Mouse (Mus musculus): ENCODE data around the gene Ndufs3. TPM values are rescaled to one million over a fixed set of nuclear protein-coding genes. Genes with fewer than 3 reads are reported as not detected.

Ndufs3 gene
- polyA plus RNA-seq, 1 experiment, result 268 TPM

- peak within 1 kb of the TSS; percentile 69 for H3K4me2 ChIP-seq (ENCODE audit: low read depth)
- peak within 1 kb of the TSS; percentile 69 for H3K4me3 ChIP-seq
- H3K79me2 ChIP-seq (ENCODE audit: control insufficient read depth, insufficient read depth), result peaks cover 47% of the 10 kb centered on the region
- H3K27me3 ChIP-seq (ENCODE audit: control insufficient read depth, insufficient read depth, insufficient read length), result no peaks in the 10 kb centered on the region
- H3K36me3 ChIP-seq (ENCODE audit: control insufficient read depth, insufficient read depth), result no peaks in the 10 kb centered on the region
- TF ChIP-seq TCF3 (IDR thresholded peaks at IDR 0.05; ENCODE audit: insufficient read length, low read depth) (no peak), CEBPB (IDR thresholded peaks at IDR 0.05; ENCODE audit: insufficient read depth, poor library complexity, severe bottlenecking) (no peak), MAX (IDR thresholded peaks at IDR 0.05; ENCODE audit: low read depth) (no peak), USF1 (IDR thresholded peaks at IDR 0.05; ENCODE audit: low read depth) (peak; percentile 50), E2F4 (IDR thresholded peaks at IDR 0.05; ENCODE audit: insufficient read depth) (peak; percentile 3), POLR2A (IDR thresholded peaks at IDR 0.05; ENCODE audit: insufficient read length, low read depth) (peak; percentile 87), POLR2AphosphoS2 (IDR thresholded peaks at IDR 0.05; ENCODE audit: insufficient read length, low read depth) (peak; percentile 79), MYOD1 (IDR thresholded peaks at IDR 0.05; ENCODE audit: control insufficient read depth in 1 of 3, insufficient read length in 2 of 3, low read depth in 2 of 3) (peak in 1 of 3 experiments; percentile 7), TCF12 (IDR thresholded peaks at IDR 0.05; ENCODE audit: insufficient read depth, poor library complexity, severe bottlenecking) (no peak)
- H3ac ChIP-seq (ENCODE audit: control insufficient read depth, insufficient read length), result peak within 1 kb of the TSS; percentile 74
Measured at GRCm38 (mm10) chr2:90940233-90941229, 35.9 kb upstream of the Ndufs3 start, which contains the start of gene Celf1. TSS of gene Celf1 (plus strand) at chr2:90940382.

GRCm38 (mm10) chr2:90939750-90940149 lies 35.1 kb upstream of the Ndufs3 start:
- Histone ChIP-seq H3K79me2 (ENCODE audit: control insufficient read depth, insufficient read depth) (peaks cover 39% of the 10 kb centered on the region), H3K27me3 (ENCODE audit: control insufficient read depth, insufficient read depth, insufficient read length) (no peaks in the 10 kb centered on the region), H3K4me2 (ENCODE audit: low read depth) (peak overlapping the region; percentile 69), H3K36me3 (ENCODE audit: control insufficient read depth, insufficient read depth) (no peaks in the 10 kb centered on the region), H3K4me3 (peak overlapping the region; percentile 69), H3ac (ENCODE audit: control insufficient read depth, insufficient read length) (peak overlapping the region; percentile 74)
- TF ChIP-seq CEBPB (IDR thresholded peaks at IDR 0.05; ENCODE audit: insufficient read depth, poor library complexity, severe bottlenecking), result no peak
- no peak for TF ChIP-seq MYOG (IDR thresholded peaks at IDR 0.05; ENCODE audit: control insufficient read depth in 1 of 3, insufficient read depth in 1 of 3, insufficient read length in 2 of 3, low read depth in 2 of 3)
- TF ChIP-seq MYOD1 (IDR thresholded peaks at IDR 0.05; ENCODE audit: control insufficient read depth in 1 of 3, insufficient read length in 2 of 3, low read depth in 2 of 3), result no peak
- TF ChIP-seq POLR2A (IDR thresholded peaks at IDR 0.05; ENCODE audit: insufficient read length, low read depth), result no peak
- no peak for TF ChIP-seq USF1 (IDR thresholded peaks at IDR 0.05; ENCODE audit: low read depth)
- TF ChIP-seq TCF12 (IDR thresholded peaks at IDR 0.05; ENCODE audit: insufficient read depth, poor library complexity, severe bottlenecking), result no peak
- no peak for TF ChIP-seq SRF (IDR thresholded peaks at IDR 0.05; ENCODE audit: control insufficient read depth, insufficient read length, low read depth)
- no peak for TF ChIP-seq POLR2AphosphoS2 (IDR thresholded peaks at IDR 0.05; ENCODE audit: insufficient read length, low read depth)
- TF ChIP-seq REST (IDR thresholded peaks at IDR 0.05; ENCODE audit: insufficient read depth, insufficient read length), result no peak
- TF ChIP-seq TCF3 (IDR thresholded peaks at IDR 0.05; ENCODE audit: insufficient read length, low read depth), result no peak
- no peak for TF ChIP-seq MAX (IDR thresholded peaks at IDR 0.05; ENCODE audit: low read depth)
- TF ChIP-seq E2F4 (IDR thresholded peaks at IDR 0.05; ENCODE audit: insufficient read depth), result no peak

- Histone ChIP-seq H3K79me2 (ENCODE audit: control insufficient read depth, insufficient read depth) (peaks cover 25% of the 10 kb centered on the region), H3K36me3 (ENCODE audit: control insufficient read depth, insufficient read depth) (no peaks in the 10 kb centered on the region), H3K27me3 (ENCODE audit: control insufficient read depth, insufficient read depth, insufficient read length) (no peaks in the 10 kb centered on the region), H3ac (ENCODE audit: control insufficient read depth, insufficient read length) (no peak overlapping the region), H3K4me2 (ENCODE audit: low read depth) (no peak overlapping the region), H3K4me3 (no peak overlapping the region)
- no peak for TF ChIP-seq TCF3 (IDR thresholded peaks at IDR 0.05; ENCODE audit: insufficient read length, low read depth)
- no peak for TF ChIP-seq SRF (IDR thresholded peaks at IDR 0.05; ENCODE audit: control insufficient read depth, insufficient read length, low read depth)
- TF ChIP-seq MAX (IDR thresholded peaks at IDR 0.05; ENCODE audit: low read depth), result no peak
- no peak for TF ChIP-seq MYOD1 (IDR thresholded peaks at IDR 0.05; ENCODE audit: control insufficient read depth in 1 of 3, insufficient read length in 2 of 3, low read depth in 2 of 3)
- TF ChIP-seq CEBPB (IDR thresholded peaks at IDR 0.05; ENCODE audit: insufficient read depth, poor library complexity, severe bottlenecking), result no peak
- no peak for TF ChIP-seq REST (IDR thresholded peaks at IDR 0.05; ENCODE audit: insufficient read depth, insufficient read length)
- no peak for TF ChIP-seq TCF12 (IDR thresholded peaks at IDR 0.05; ENCODE audit: insufficient read depth, poor library complexity, severe bottlenecking)
- TF ChIP-seq POLR2AphosphoS2 (IDR thresholded peaks at IDR 0.05; ENCODE audit: insufficient read length, low read depth), result no peak
- no peak for TF ChIP-seq USF1 (IDR thresholded peaks at IDR 0.05; ENCODE audit: low read depth)
- TF ChIP-seq E2F4 (IDR thresholded peaks at IDR 0.05; ENCODE audit: insufficient read depth), result no peak
- no peak for TF ChIP-seq POLR2A (IDR thresholded peaks at IDR 0.05; ENCODE audit: insufficient read length, low read depth)
- TF ChIP-seq MYOG (IDR thresholded peaks at IDR 0.05; ENCODE audit: control insufficient read depth in 1 of 3, insufficient read depth in 1 of 3, insufficient read length in 2 of 3, low read depth in 2 of 3), result no peak
Measured at GRCm38 (mm10) chr2:90938362-90938761, 33.7 kb upstream of the Ndufs3 start.

- H3K27me3 ChIP-seq (ENCODE audit: control insufficient read depth, insufficient read depth, insufficient read length), result no peaks in the 10 kb centered on the region
- TF ChIP-seq USF1 (IDR thresholded peaks at IDR 0.05; ENCODE audit: low read depth) (no peak), TCF3 (IDR thresholded peaks at IDR 0.05; ENCODE audit: insufficient read length, low read depth) (no peak), REST (IDR thresholded peaks at IDR 0.05; ENCODE audit: insufficient read depth, insufficient read length) (no peak), TCF12 (IDR thresholded peaks at IDR 0.05; ENCODE audit: insufficient read depth, poor library complexity, severe bottlenecking) (no peak), SRF (IDR thresholded peaks at IDR 0.05; ENCODE audit: control insufficient read depth, insufficient read length, low read depth) (no peak), MYOD1 (IDR thresholded peaks at IDR 0.05; ENCODE audit: control insufficient read depth in 1 of 3, insufficient read length in 2 of 3, low read depth in 2 of 3) (no peak), MAX (IDR thresholded peaks at IDR 0.05; ENCODE audit: low read depth) (no peak), POLR2A (IDR thresholded peaks at IDR 0.05; ENCODE audit: insufficient read length, low read depth) (no peak), POLR2AphosphoS2 (IDR thresholded peaks at IDR 0.05; ENCODE audit: insufficient read length, low read depth) (no peak), MYOG (IDR thresholded peaks at IDR 0.05; ENCODE audit: control insufficient read depth in 1 of 3, insufficient read depth in 1 of 3, insufficient read length in 2 of 3, low read depth in 2 of 3) (no peak), E2F4 (IDR thresholded peaks at IDR 0.05; ENCODE audit: insufficient read depth) (no peak), CEBPB (IDR thresholded peaks at IDR 0.05; ENCODE audit: insufficient read depth, poor library complexity, severe bottlenecking) (no peak)
- no peaks in the 10 kb centered on the region for H3K36me3 ChIP-seq (ENCODE audit: control insufficient read depth, insufficient read depth)
- no peak overlapping the region for H3K4me2 ChIP-seq (ENCODE audit: low read depth)
- H3K79me2 ChIP-seq (ENCODE audit: control insufficient read depth, insufficient read depth), result no peaks in the 10 kb centered on the region
- no peak overlapping the region for H3ac ChIP-seq (ENCODE audit: control insufficient read depth, insufficient read length)
- no peak overlapping the region for H3K4me3 ChIP-seq
Measured at GRCm38 (mm10) chr2:90932273-90932672, 27.6 kb upstream of the Ndufs3 start.
